Mouse (Mus musculus): ENCODE results near the gene Zfhx3.

- TF ChIP-seq CTCF (IDR thresholded peaks at IDR 0.05; ENCODE audit: low read depth): no peak
- TF ChIP-seq EP300 (IDR thresholded peaks at IDR 0.05; ENCODE audit: low read depth): no peak
Measured at GRCm38 (mm10) chr8:108478131-108478530, 535.7 kb downstream of the Zfhx3 start.

Measured in liver, embryonic 14.5 days (tissue).